Mouse (Mus musculus): Measurements from ENCODE around the gene Acox2. TPM values are rescaled to one million over a fixed set of nuclear protein-coding genes. Genes with fewer than 3 reads are reported as not detected.

Gene Acox2
- total RNA-seq, 2 experiments from 2014 or later: 0.28 to 0.54 TPM

- Histone ChIP-seq H3K27ac (peak overlapping the region; percentile 0; the same call in 1 of the 2 replicates), H3K4me3 (no peak overlapping the region)
- no peak for TF ChIP-seq CTCF (IDR thresholded peaks at IDR 0.05)
- intact Hi-C loops (cut with DNase I): loop anchor here (5.0 kb wide), 1 partner anchor 38 kb away; the partner anchor contains the start of gene Acox2
- no peak for DNase-seq
These were observed 40.3 kb downstream of the Acox2 start for GRCm38 (mm10) chr14:8218730-8219380.

GRCm38 (mm10) chr14:8218238-8218637 is 40.9 kb downstream of the Acox2 start:
- no peak overlapping the region for H3K4me3 ChIP-seq
- intact Hi-C loops (cut with DNase I): loop anchor here (5.0 kb wide), 1 partner anchor 39 kb away; the partner anchor contains the start of gene Acox2
- DNase-seq: no peak
- TF ChIP-seq CTCF (IDR thresholded peaks at IDR 0.05): no peak
- H3K27ac ChIP-seq: no peak overlapping the region

- no peak overlapping the region for H3K27ac ChIP-seq
- DNase-seq: no peak
- TF ChIP-seq CTCF (IDR thresholded peaks at IDR 0.05): no peak
- no peak overlapping the region for H3K4me3 ChIP-seq
- intact Hi-C loops (cut with DNase I): loop anchor here (5.0 kb wide), 1 partner anchor 41 kb away; the partner anchor contains the start of gene Acox2
These were observed 43.1 kb downstream of the Acox2 start for GRCm38 (mm10) chr14:8216100-8216499.

GRCm38 (mm10) chr14:8215208-8215778 is 43.9 kb downstream of the Acox2 start:
- intact Hi-C loops (cut with DNase I): loop anchor here (2.0 to 5.0 kb wide), 2 partner anchors 42 kb away; partner anchors contain the start of genes Acox2 and Pdhb
- H3K4me3 ChIP-seq: peak overlapping the region; percentile 91
- TF ChIP-seq CTCF (IDR thresholded peaks at IDR 0.05): no peak
- DNase-seq: no peak
- H3K27ac ChIP-seq: peak overlapping the region; percentile 95; the same call in 1 of the 2 replicates

- H3K27ac ChIP-seq: peak overlapping the region; percentile 95
- TF ChIP-seq CTCF (IDR thresholded peaks at IDR 0.05): no peak
- H3K4me3 ChIP-seq: peak overlapping the region; percentile 91
- DNase-seq: peak; percentile 91
- intact Hi-C loops (cut with DNase I): loop anchor here (2.0 to 5.0 kb wide), 3 partner anchors 42 to 122 kb away; partner anchors contain the start of genes Acox2 and Pdhb
These were observed 44.6 kb downstream of the Acox2 start for GRCm38 (mm10) chr14:8214299-8215207.

- Histone ChIP-seq H3K4me3 (peak within 1 kb of the TSS; percentile 91), H3K27ac (peak within 1 kb of the TSS; percentile 95)
- intact Hi-C loops (cut with DNase I): loop anchor here (2.0 to 5.0 kb wide), 2 partner anchors 41 to 122 kb away; partner anchors contain the start of gene Pdhb
- peak; percentile 100 for DNase-seq
- TF ChIP-seq CTCF (IDR thresholded peaks at IDR 0.05): peak; percentile 85
These were observed 45.3 kb downstream of the Acox2 start, which contains the start of gene Kctd6 for GRCm38 (mm10) chr14:8213803-8214224. Gene Kctd6 (plus strand): TSS chr14:8214140.

GRCm38 (mm10) chr14:8212996-8213395 is 46.2 kb downstream of the Acox2 start:
- Histone ChIP-seq H3K27ac (no peak overlapping the region), H3K4me3 (no peak overlapping the region)
- intact Hi-C loops (cut with DNase I): loop anchor here (5.0 kb wide), 1 partner anchor 121 kb away; no protein-coding TSS in a partner anchor
- DNase-seq: no peak
- TF ChIP-seq CTCF (IDR thresholded peaks at IDR 0.05): no peak

GRCm38 (mm10) chr14:8209896-8210295 is 49.3 kb downstream of the Acox2 start:
- TF ChIP-seq CTCF (IDR thresholded peaks at IDR 0.05): no peak
- no peak overlapping the region for H3K4me3 ChIP-seq
- intact Hi-C loops (cut with DNase I): loop anchor here (5.0 kb wide), 1 partner anchor 118 kb away; no protein-coding TSS in a partner anchor
- H3K27ac ChIP-seq: no peak overlapping the region
- no peak for DNase-seq

- intact Hi-C loops (cut with DNase I): no loop called here
- H3K4me3 ChIP-seq: no peak overlapping the region
- no peak for DNase-seq
- H3K27ac ChIP-seq: no peak overlapping the region
- no peak for TF ChIP-seq CTCF (IDR thresholded peaks at IDR 0.05)
These were observed 50.3 kb downstream of the Acox2 start for GRCm38 (mm10) chr14:8208876-8209275.

- no peak overlapping the region for H3K4me3 ChIP-seq
- DNase-seq: no peak
- no peak for TF ChIP-seq CTCF (IDR thresholded peaks at IDR 0.05)
- intact Hi-C loops (cut with DNase I): no loop called here
- no peak overlapping the region for H3K27ac ChIP-seq
These were observed 51.6 kb downstream of the Acox2 start for GRCm38 (mm10) chr14:8207543-8207942.

GRCm38 (mm10) chr14:8207105-8207504 is 52.0 kb downstream of the Acox2 start:
- intact Hi-C loops (cut with DNase I): no loop called here
- Histone ChIP-seq H3K4me3 (no peak overlapping the region), H3K27ac (no peak overlapping the region)
- DNase-seq: no peak
- TF ChIP-seq CTCF (IDR thresholded peaks at IDR 0.05): no peak
